Comparison of ENCODE assay signal across 20 mouse cellular contexts in the genomic region with DNA sequence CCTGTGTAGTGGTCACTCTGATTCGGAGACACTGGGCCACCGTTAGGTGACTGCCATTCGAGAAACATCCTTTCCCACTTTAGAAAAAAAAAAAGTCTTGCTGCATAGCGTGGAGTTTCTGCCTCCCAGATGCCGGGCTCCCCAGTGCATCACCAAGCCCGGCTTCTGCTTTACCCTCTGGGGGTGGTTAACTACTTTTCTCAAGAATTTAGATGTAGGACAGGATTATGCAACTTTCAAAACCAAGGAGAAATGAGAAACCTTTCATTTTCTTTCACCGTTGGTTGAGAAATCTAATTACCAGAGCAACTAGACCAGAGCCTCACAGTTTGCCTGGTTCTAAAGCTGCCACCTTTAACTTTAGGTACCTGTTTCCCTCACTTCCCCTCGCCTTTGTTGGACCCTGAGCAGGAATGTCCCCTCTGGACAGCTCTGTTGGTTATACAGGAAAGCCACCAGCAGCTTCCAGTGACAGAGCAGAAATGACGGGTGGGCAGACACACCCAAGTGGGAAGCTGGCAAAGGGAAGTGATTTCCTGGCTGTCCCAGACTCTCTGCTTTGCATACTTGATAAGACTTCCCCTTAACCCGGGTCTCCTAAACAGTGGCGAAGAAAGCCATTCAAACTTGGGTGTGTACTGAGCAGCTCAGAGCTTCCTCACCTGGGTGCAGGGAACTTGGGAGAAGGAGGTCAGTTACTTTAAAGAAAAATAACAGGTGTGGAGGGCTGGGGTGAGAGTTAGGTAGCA. TPM values are rescaled to one million over a fixed set of nuclear protein-coding genes. Genes with fewer than 3 reads are reported as not detected.
DNase-seq lines count a peak whose midpoint lies in the region; ATAC-seq and TF ChIP-seq lines count a peak whose summit lies in the region.
"Had no signal": no experiment of that assay in that cellular context is flagged by ENCODE, and none has a peak within 500 bp of the region (broad histone marks: within the 10 kb centered on the region; RNA-seq: fewer than 3 reads in every experiment).

No protein-coding gene starts in this region.

- peak; percentile 51; the same call in 1 of the 2 replicates for ATAC-seq in heart, embryonic 12.5 days (ENCODE audit: insufficient number of reproducible peaks, low FRiP score)
- peak; percentile 30; the same call in 1 of the 2 replicates for ATAC-seq in lung, embryonic 16.5 days (ENCODE audit: low read depth)
- peak; percentile 86 for ATAC-seq in megakaryocyte, adult 5-6 weeks (ENCODE audit: poor library complexity, severe bottlenecking)
- no peak for ATAC-seq in midbrain, embryonic 13.5 days
- ATAC-seq: forebrain, embryonic 16.5 days had no signal

- H3K9me3 ChIP-seq in heart, embryonic 12.5 days (replicated peaks): no peaks in the 10 kb centered on the region
- no peaks in the 10 kb centered on the region for H3K9me3 ChIP-seq in lung, embryonic 16.5 days (ENCODE audit: control insufficient read depth, low read length)
- no peaks in the 10 kb centered on the region for H3K9me3 ChIP-seq in midbrain, embryonic 13.5 days
- H3K9me3 ChIP-seq: embryonic facial prominence, embryonic 13.5 days; hindbrain, embryonic 15.5 days; lung, embryonic 15.5 days had no signal

- no peak overlapping the region for H3K27ac ChIP-seq in heart, embryonic 12.5 days (ENCODE audit: poor library complexity, severe bottlenecking)
- no peak overlapping the region for H3K27ac ChIP-seq in lung, embryonic 16.5 days (ENCODE audit: low read length)
- no peak overlapping the region for H3K27ac ChIP-seq in midbrain, embryonic 13.5 days
- H3K27ac ChIP-seq in gastrocnemius, adult 2 months: no peak overlapping the region
- H3K27ac ChIP-seq: embryonic facial prominence, embryonic 13.5 days; hindbrain, embryonic 15.5 days; lung, embryonic 15.5 days had no signal

- 62% methylated on average over 11 of the region's 11 CpGs for WGBS in heart, embryonic 12.5 days
- 67% methylated on average over 11 of the region's 11 CpGs for WGBS in lung, embryonic 16.5 days
- WGBS in midbrain, embryonic 13.5 days: 91% methylated on average over 11 of the region's 11 CpGs

- TF ChIP-seq CTCF in gastrocnemius, adult 2 months (IDR thresholded peaks at IDR 0.05): no peak

- H3K4me3 ChIP-seq in heart, embryonic 12.5 days: no peak overlapping the region
- no peak overlapping the region for H3K4me3 ChIP-seq in lung, embryonic 16.5 days (ENCODE audit: low read length)
- no peak overlapping the region for H3K4me3 ChIP-seq in midbrain, embryonic 13.5 days (replicated peaks)
- H3K4me3 ChIP-seq in gastrocnemius, adult 2 months: no peak overlapping the region
- H3K4me3 ChIP-seq: embryonic facial prominence, embryonic 13.5 days; hindbrain, embryonic 15.5 days; lung, embryonic 15.5 days had no signal

- peaks cover 16% of the 10 kb centered on the region for H3K4me1 ChIP-seq in heart, embryonic 12.5 days (replicated peaks)
- peaks cover 6% of the 10 kb centered on the region; the same call in 1 of the 2 replicates for H3K4me1 ChIP-seq in lung, embryonic 16.5 days (replicated peaks; ENCODE audit: control insufficient read depth, insufficient read depth, low read length)
- peaks cover under 1% of the 10 kb centered on the region; the same call in 1 of the 2 replicates for H3K4me1 ChIP-seq in midbrain, embryonic 13.5 days (replicated peaks)
- H3K4me1 ChIP-seq: embryonic facial prominence, embryonic 13.5 days; lung, embryonic 15.5 days had no signal

- intact Hi-C loops in heart, postnatal 25 days (cut with DNase I): loop anchor here (5.0 kb wide), 1 partner anchor 46 kb away; no protein-coding TSS in a partner anchor
- intact Hi-C loops in gastrocnemius, adult 2 months (cut with DNase I): no loop called here

- H3K9ac ChIP-seq in heart, embryonic 12.5 days: no peak overlapping the region
- H3K9ac ChIP-seq in lung, embryonic 16.5 days (ENCODE audit: low read length): no peak overlapping the region
- no peak overlapping the region for H3K9ac ChIP-seq in midbrain, embryonic 13.5 days (replicated peaks)
- H3K9ac ChIP-seq: embryonic facial prominence, embryonic 13.5 days; hindbrain, embryonic 15.5 days; lung, embryonic 15.5 days had no signal

- no peak overlapping the region for H3K4me2 ChIP-seq in heart, embryonic 12.5 days
- H3K4me2 ChIP-seq in lung, embryonic 16.5 days (ENCODE audit: low read depth, low read length): no peak overlapping the region
- H3K4me2 ChIP-seq in midbrain, embryonic 13.5 days (replicated peaks): no peak overlapping the region
- H3K4me2 ChIP-seq: embryonic facial prominence, embryonic 13.5 days; hindbrain, embryonic 15.5 days; lung, embryonic 15.5 days had no signal

- H3K27me3 ChIP-seq in heart, embryonic 12.5 days (replicated peaks): no peaks in the 10 kb centered on the region
- no peaks in the 10 kb centered on the region for H3K27me3 ChIP-seq in lung, embryonic 16.5 days (ENCODE audit: control insufficient read depth, insufficient read depth, low read depth, low read length)
- no peaks in the 10 kb centered on the region for H3K27me3 ChIP-seq in midbrain, embryonic 13.5 days
- H3K27me3 ChIP-seq: embryonic facial prominence, embryonic 13.5 days; hindbrain, embryonic 15.5 days; lung, embryonic 15.5 days had no signal

- no peak for DNase-seq in heart, postnatal 25 days (ENCODE audit: low spot score)
- DNase-seq in lung, postnatal 14 days: no peak
- DNase-seq in gastrocnemius, adult 2 months: no peak
- DNase-seq in thymus, postnatal 0 days (ENCODE audit: low spot score): no peak
- DNase-seq: adrenal gland, postnatal 10 days; cerebellum, adult 8-10 months; heart, postnatal 10 days; kidney, adult 9 months; kidney, postnatal 4 days; midbrain, embryonic 14.5 days; thymus, postnatal 36 days had no signal

- peaks cover 54% of the 10 kb centered on the region for H3K36me3 ChIP-seq in heart, embryonic 12.5 days
- peaks cover 11% of the 10 kb centered on the region for H3K36me3 ChIP-seq in lung, embryonic 16.5 days (ENCODE audit: control insufficient read depth, insufficient read depth, low read length)
- H3K36me3 ChIP-seq in midbrain, embryonic 13.5 days: peaks cover 76% of the 10 kb centered on the region

RNA-seq across cellular contexts. Expression of gene Pex26, which starts 8.0 kb away (rescaled TPM):
- 6.1 and 6.5 TPM in 2 replicates for polyA plus RNA-seq in heart, embryonic 12.5 days (2016; fragmentation: Nextera tagmentation; extraction: Ambion mirVana)
- 1 to 10 TPM; 6.9 to 7.1 TPM for total RNA-seq in heart, postnatal 25 days (2021)
- polyA plus RNA-seq in lung, embryonic 16.5 days (2015; fragmentation: Nextera tagmentation; extraction: Ambion mirVana): 15.6 and 17.6 TPM in 2 replicates
- 3.7 and 4.8 TPM in 2 replicates for total RNA-seq in megakaryocyte, adult 5-6 weeks (2015)
- total RNA-seq in megakaryocyte, adult 5-6 weeks (2017): 4.2 and 5.7 TPM in 2 replicates
- 13.0 and 14.5 TPM in 2 replicates for polyA plus RNA-seq in midbrain, embryonic 13.5 days (2015; fragmentation: Nextera tagmentation; extraction: Ambion mirVana)
- total RNA-seq in gastrocnemius, adult 2 months (2021): 1 to 10 TPM; 3.5 to 3.8 TPM
- polyA plus RNA-seq in thymus, postnatal 0 days (2015; fragmentation: Nextera tagmentation; extraction: Ambion mirVana): 7.3 and 8.0 TPM in 2 replicates

RNA-seq across cellular contexts. Expression of gene Tuba8, which starts 19.1 kb away (rescaled TPM):
- 0.42 and 0.55 TPM in 2 replicates for polyA plus RNA-seq in heart, embryonic 12.5 days (2016; fragmentation: Nextera tagmentation; extraction: Ambion mirVana)
- total RNA-seq in heart, postnatal 25 days (2021): 100 to 1,000 TPM; 162 to 166 TPM
- 16.9 and 19.9 TPM in 2 replicates for polyA plus RNA-seq in lung, embryonic 16.5 days (2015; fragmentation: Nextera tagmentation; extraction: Ambion mirVana)
- 5.1 and 6.2 TPM in 2 replicates for total RNA-seq in megakaryocyte, adult 5-6 weeks (2015)
- total RNA-seq in megakaryocyte, adult 5-6 weeks (2017): 5.1 and 5.6 TPM in 2 replicates
- polyA plus RNA-seq in midbrain, embryonic 13.5 days (2015; fragmentation: Nextera tagmentation; extraction: Ambion mirVana): 0.15 and 0.19 TPM in 2 replicates
- 100 to 1,000 TPM; 201 to 248 TPM for total RNA-seq in gastrocnemius, adult 2 months (2021)
- 5.0 and 6.1 TPM in 2 replicates for polyA plus RNA-seq in thymus, postnatal 0 days (2015; fragmentation: Nextera tagmentation; extraction: Ambion mirVana)

RNA-seq across cellular contexts. Expression of gene Usp18, which starts 54.3 kb away (rescaled TPM):
- polyA plus RNA-seq in heart, embryonic 12.5 days (2016; fragmentation: Nextera tagmentation; extraction: Ambion mirVana): 1.5 and 1.8 TPM in 2 replicates
- total RNA-seq in heart, postnatal 25 days (2021): 1 to 10 TPM; 1.1 to 1.5 TPM
- 7.3 and 7.9 TPM in 2 replicates for polyA plus RNA-seq in lung, embryonic 16.5 days (2015; fragmentation: Nextera tagmentation; extraction: Ambion mirVana)
- total RNA-seq in megakaryocyte, adult 5-6 weeks (2015): 25.0 and 26.8 TPM in 2 replicates
- total RNA-seq in megakaryocyte, adult 5-6 weeks (2017): 14.2 and 20.7 TPM in 2 replicates
- 0.89 and 0.98 TPM in 2 replicates for polyA plus RNA-seq in midbrain, embryonic 13.5 days (2015; fragmentation: Nextera tagmentation; extraction: Ambion mirVana)
- total RNA-seq in gastrocnemius, adult 2 months (2021): 1 to 10 TPM in 1 of 2 experiments, under 1 TPM in 1; 0.89 to 1.5 TPM
- polyA plus RNA-seq in thymus, postnatal 0 days (2015; fragmentation: Nextera tagmentation; extraction: Ambion mirVana): 48.3 and 54.4 TPM in 2 replicates
- total RNA-seq: layer of hippocampus, postnatal 14 days had no signal
